Mouse (Mus musculus) cerebellum, postnatal 25 days (tissue): ENCODE results near the gene Timeless.
"Not testable (repeated sequence)": the region's sequence is repeated elsewhere in the genome, so short reads cannot be mapped to it uniquely, and the experiment has no call there.

ENCODE experiments used
- DNase-seq, 2 experiments: peaks; one replicate each; pipeline ENCODE4 v3.0.0; 2021; ENCODE audit warnings: mixed read lengths in 2 of 2

The Timeless gene

DNA sequence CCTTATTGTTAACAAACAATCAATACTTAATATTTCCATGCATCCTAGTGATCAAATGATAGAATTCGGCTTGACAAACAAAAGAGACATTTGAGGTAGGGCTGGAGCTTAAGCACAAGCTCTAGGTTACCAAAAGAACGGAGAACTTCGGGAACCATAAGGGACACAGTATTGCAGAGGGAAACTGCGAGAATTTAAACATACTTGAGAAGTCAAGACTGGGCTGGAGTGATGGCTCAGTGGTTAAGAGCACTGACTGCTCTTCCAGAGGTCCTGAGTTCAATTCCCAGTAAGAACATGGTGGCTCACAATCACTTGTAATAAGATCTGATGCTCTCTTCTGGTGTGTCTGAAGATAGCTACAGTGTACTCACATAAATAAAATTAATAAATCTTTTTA, 17.8 kb upstream of the Timeless start:
- not testable (repeated sequence) for DNase-seq

DNA sequence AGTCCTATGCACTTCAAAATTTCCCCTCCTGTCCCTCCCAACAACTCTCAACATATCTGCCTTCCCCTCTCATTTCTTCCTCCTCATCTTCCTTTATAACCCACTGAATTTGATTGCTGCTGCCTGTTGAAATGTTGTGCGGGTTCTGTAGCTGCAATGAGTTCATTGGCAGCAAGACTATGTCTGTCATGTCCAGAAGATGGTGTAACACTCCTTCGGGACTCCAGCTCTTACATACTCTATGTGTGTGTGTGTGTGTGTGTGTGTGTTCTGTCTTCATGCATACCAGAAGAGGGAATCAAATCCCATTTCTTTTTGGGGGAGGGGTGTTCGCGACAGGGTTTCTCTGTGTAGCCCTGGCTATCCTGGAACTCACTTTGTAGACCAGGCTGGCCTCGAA, 16.9 kb upstream of the Timeless start:
- DNase-seq: no peak

DNA sequence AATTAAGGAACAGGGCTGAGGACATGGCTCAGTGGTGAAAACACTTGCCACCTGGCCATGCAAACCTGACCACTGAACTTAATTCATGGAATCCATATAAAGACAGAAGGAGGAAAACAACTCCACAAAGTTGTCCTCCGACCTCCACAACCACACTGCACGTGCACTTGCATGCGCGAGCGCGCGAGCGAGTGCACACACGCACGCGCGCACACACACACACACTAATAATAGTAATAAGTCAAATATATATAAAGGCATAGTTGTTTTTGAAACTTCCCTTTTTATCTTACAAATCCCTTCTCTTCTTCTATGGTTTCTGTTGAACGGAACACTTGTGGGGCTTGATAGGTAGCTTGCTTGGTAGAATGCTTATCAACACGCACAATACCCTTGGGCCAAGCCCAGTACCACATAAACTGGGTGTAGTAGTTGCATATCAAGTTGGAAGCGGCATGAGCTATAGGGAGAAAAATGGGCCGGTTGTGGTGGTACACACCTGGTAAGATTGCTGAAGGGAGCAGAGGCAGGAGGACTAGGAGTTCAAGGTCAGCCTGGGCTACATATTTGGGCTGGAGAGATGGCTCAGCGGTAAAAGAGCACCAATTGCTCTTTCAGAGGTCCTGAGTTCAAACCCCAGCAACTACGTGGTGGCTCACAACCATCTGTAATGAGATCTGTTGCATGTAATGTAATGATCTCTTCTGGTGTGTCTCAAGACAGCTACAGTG, 13.3 kb upstream of the Timeless start:
- no peak for DNase-seq

DNA sequence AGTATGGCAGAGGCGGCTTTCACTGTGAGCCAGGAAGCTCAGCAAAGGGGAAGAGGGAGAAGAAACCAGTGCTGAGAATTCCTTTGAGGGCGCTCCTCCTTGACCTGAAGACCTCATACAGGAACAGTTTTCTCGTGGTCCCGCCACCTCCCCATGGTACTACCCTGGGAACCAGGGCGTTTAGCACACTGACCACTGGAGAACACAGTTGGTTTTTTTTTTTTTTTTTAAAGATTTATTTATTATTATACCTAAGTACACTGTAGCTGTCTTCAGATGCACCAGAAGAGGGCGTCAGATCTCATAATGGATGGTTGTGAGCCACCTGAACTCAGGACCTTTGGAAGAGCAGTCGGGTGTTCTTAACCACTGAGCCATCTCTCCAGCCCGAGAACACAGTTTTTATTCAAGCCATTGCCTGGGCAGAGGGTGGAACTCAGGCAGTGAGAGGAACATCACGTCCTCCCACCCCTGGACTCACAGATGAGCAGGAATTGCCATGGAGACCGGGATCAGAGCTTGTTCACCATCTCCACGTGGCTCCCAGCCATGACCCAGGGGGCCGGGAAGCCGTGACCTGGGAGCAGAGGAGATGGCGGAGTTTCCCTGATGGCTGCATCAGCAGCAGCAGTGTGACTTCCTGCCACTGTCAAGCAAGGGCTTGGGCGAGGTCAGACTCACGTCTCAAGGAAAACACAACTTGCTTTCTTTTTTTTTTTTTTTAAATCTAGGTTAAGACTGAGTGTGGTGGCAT, 10.2 kb upstream of the Timeless start:
- no peak for DNase-seq

DNA sequence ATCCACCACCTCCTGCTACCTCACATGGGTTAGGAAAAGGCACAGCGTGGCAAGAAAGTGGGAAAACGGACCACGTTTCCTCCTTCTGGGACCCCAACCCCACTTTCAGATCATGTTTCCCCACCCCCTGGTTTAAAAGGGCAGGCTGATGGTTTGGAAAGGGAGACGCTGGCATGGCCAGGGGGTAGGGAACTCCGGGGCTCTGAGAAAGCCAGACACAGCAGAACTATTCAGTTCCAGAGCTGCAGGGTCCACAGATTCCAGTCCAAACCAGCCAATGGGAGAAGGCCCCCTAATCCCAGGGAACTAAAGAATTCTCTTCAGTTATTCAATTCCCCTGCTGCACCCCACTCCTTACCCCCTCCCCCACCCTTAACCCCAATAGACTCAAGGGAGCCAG, 6.8 kb upstream of the Timeless start:
- no peak for DNase-seq

DNA sequence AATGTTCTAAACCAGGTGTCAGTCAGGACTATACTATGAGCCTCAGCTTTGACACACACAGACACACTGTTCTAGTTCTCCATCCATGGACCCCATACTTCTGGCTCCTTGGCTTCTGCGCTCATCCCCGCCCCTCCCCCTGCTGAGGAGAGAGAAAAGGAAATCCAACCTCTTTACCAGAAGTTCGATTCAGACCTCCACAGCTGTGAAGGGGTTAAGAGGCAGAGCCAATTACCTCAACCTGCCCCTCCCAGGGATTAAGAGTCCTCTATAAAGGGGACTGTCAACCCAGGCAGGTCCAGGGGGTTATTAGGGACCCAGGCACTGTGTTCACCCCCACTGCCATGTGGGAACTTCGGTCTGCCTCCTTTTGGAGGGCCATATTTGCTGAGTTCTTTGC, 6.3 kb upstream of the Timeless start, which contains the start of gene Mip:
TSS of gene Mip (plus strand) at position 301 of the 400 bp plus-strand sequence.
- DNase-seq: no peak

DNA sequence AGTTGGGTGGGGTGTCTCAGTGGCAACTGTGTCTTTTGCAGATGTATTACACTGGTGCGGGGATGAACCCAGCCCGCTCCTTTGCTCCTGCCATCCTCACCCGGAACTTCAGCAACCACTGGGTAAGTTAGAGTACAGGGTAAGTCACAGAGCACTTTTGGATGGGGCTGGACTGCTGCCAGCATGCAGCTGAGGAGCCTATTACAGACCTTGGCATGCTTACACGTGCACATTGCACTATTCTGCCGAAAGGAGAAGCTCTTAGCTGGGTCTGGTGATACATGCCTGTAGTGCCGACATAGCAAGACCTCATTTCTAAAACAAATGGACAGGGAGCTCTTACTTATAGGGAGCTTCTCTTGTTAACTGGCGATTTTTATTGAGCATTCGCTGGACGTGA, 4.3 kb upstream of the Timeless start:
- DNase-seq: no peak

DNA sequence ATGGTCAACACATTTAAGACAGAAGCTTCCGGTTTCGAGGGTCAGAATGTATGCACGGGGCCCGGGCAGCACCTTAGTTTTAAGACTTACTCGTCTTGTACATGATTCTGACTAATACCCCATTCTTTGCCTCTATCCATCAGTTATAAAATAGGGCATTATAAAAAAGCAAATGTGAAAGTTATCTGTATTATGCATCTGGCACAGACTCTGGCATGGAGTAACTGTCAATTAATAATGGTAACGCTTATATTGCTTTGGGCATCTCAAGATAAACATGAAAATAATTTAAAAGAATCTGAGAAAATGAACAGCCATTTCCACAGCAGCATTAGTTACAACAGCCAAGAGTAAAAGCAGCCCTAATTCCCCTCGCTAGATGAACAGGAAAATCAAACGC, 3.9 kb upstream of the Timeless start:
- DNase-seq: no peak

DNA sequence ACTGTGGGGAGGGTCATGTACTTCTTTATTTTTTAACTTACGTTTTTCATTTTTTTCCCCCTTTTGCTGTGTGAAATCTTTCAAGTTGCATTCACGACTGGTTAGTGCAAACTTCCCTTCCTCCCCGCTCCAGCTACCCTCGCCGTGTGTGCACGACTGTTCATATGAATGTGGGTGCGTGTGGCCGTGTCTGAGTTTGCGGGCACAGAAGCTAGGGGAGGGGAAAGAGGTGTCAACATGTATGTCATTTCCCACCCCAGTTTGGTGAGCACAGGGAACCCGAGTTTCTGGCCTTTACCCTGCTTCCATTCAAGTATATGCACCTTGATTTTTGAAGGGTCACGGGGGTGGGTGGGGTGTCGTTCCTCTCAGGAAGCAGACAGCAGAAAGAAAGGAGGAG, 1.3 kb upstream of the Timeless start:
- DNase-seq: no peak

DNA sequence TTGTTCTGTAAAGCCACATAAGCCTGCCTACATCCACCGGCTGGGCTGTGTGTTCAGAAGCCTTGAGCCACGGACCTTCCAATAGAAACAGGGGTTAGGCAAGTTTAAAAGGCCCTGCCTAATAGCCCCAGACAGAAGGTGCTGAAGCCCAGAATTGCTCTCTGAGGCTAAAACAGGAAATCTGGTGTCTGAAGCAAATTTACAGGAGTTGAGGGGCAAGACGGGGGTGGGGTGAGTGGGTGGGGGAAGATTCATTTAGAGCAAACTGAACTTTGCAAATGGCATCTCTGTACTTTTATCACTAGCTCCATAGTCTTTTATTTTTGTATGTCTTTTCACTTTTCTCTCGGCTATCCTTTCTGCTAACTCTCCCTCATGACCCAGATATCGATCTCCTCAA, 719 bp upstream of the Timeless start:
- no peak for DNase-seq

DNA sequence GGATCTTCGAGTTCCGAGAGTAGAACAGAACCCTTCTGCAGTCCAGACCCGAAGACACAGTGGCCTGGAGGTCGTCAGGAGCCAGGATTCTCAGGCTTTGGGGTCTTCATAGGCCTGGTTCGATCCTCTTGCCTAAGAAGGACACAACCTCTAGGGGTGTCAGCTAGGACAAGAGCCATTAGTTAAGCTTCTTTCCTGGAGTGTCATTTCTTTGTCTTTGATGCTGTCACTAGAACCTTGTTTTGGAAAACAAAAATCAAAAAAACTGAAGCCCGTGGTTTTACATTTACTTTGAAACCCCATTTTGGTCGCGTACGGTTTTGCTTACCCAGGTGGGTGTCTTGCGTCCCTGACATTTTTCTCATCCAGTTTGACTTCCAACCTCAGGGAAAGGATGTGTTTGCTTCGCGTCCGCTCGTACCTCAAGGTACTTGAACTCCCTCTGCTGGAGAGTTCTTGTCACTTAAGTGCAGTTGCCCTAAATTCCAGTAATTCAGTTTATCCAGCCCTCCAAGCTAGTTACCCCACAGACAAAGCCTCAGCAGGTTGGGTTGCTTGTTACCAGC, 638 bp downstream of the Timeless start:
- peak; percentile 58 to 72 for DNase-seq

DNA sequence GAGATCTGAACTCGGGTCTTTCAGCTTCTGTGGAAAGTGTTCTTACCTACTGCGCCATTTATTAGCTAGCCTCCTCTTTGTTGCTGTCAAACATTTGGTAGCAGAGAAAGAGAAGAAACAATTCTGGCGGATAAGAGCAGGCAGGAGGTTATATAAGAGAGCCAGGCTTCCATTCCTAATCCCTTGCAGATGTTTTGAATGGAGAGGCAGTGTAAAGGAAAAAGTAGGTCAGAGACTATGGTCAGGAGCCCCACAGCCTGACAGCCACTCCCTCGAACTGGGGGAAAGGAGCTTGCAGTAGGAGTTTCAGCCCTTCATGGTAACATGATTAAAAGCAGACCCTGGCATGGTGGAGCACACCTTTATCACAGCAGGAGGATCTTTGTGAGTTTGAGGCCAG, 4.5 kb downstream of the Timeless start:
- no peak for DNase-seq

DNA sequence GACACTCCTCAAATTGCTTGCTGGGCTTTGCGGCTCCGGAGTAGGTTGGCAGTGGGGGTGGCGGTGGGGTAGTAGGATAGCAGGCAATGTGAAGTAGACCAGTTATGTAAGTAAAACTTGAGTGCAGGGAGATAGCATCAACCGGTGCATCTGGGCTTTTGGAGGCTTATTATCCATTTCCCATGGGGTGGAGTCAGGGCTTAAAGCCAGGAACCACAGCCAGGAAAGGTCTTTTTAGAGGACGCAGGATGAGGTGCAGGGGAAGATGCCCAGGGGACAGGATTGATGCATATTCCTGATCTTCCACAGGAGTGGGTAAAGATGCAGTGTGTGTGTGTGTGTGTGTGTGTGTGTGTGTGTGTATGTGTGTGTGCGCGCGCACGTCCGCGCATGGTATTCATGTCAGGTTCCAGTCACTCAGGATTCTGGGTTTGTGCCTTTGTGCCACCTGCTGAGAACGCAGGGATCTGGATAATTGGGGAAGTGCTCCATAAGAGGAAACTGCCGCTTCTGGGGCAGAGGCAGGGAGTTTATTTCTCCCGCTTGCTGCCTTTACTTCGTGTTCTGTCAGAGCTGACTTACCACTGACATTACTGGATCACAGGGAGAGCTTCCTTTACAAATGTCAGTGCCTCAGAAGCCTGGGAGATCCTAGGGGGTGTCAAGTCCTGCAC, 6.1 kb downstream of the Timeless start:
- DNase-seq: peak; percentile 23 to 35

DNA sequence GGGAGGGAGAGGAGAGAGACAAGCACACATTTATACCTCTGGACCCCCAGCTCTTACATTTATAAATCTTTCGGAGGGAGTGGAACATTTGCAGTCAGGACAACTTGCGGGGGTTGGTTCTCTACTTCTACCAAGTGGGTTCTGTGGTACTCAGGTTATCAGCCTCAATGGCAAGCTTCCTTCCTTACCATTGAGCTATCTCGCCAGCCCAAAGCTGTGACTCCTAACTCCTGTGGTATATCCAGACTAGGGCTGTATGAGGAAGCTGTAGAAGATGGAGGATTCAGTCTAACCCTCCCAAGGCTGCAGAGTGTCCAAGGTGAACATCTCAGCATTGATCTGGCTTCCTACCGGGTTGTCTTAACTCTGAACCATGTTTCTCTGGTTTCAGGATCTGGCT, 7.3 kb downstream of the Timeless start:
- no peak for DNase-seq

DNA sequence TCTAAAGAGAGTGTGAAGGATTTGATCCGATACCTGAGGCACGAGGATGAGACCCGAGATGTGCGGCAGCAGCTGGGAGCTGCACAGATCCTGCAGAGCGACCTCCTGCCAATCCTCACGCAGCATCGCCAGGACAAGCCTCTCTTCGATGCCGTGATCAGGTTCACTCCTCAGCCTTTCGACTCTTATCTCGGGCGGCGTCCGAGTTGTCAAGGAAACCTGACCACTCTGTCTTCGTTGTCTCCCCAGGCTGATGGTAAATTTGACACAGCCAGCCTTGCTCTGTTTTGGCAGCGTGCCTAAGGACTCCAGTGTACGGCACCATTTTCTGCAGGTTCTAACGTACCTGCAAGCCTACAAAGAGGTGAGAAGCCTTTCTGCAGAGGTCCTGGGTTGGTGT, 8.3 kb downstream of the Timeless start:
- no peak for DNase-seq

DNA sequence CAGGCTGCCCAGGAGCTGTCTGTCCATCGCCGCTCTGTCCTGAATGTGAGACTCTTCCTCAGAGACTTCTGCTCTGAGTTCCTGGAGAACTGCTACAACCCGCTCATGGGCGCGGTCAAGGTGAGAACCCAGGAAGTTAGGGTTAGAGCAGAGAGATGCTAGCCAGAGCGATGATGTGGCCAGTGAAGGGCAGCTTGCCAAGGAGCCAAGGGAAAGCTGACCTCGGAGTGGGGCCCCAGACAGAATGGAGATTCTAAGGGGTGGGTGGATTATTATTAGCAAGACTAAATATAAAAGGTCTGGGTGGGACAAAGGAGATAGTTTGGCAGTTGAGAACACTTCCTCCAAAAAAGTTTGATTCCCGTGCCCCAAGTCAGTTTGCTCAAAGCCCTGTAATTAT, 11.4 kb downstream of the Timeless start:
- no peak for DNase-seq

DNA sequence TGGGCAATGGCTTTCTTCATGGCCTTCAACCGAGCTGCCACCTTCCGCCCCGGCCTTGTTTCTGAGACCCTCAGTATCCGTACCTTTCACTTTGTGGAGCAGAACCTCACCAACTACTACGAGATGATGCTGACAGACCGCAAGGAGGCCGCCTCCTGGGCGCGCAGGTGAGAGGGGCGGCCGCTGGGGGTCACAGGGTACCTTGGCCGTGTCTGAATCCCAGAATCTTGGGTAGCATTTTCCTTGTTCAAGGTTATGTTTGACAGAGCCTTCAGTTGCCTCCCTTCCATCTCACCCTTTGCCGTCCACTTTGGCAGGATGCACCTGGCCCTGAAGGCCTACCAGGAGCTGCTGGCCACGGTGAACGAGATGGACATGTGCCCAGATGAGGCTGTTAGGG, 12.3 kb downstream of the Timeless start:
- DNase-seq: no peak

DNA sequence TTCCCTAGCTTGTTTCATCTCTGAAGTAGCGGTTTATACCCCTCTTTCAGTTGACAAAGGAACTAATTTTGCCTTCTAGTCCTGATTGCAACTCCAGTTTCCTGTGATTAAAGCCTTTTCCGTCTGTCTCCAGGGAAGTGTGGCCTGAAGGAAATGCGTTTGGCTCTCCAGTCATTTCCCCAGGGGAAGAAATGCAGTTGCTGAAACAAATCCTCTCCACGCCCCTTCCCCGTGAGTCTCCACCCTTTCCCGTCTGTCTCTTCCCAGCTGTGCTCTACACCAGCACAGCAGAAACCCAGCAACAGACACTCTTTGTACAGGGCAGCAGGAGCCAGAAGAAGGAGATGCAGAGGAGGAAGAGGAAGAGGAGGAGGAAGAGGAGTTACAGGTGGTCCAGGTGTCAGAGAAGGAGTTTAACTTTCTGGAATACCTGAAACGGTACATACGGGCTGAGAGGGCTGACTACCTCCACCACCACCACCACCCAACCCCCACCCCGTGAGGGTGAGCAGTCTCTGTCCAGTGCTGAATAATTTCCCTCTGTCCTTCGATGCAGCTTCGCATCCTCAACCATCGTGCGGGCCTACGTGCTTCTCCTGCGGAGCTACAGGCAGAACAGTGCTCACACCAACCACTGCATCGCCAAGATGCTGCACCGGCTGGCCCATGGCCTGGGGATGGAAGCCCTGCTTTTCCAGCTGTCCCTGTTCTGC, 15.3 kb downstream of the Timeless start:
- no peak for DNase-seq

DNA sequence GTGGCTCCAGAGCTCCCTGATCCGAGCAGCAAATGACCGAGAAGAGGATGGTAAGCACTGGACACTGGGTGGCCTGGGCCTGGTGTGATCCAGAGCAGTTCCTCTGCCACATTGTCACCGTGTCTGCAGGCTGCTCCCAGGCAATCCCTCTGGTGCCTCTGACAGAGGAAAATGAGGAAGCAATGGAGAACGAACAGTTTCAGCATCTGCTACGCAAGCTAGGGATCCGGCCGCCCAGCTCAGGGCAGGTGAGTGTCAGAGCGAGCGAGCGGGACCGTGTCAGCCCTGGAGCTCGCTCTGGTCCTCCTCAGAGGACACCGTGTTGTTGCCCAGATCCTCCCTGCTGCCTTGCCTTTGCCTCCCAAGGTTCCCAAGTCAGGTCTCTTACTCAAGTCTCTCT, 18.7 kb downstream of the Timeless start:
- DNase-seq: no peak

DNA sequence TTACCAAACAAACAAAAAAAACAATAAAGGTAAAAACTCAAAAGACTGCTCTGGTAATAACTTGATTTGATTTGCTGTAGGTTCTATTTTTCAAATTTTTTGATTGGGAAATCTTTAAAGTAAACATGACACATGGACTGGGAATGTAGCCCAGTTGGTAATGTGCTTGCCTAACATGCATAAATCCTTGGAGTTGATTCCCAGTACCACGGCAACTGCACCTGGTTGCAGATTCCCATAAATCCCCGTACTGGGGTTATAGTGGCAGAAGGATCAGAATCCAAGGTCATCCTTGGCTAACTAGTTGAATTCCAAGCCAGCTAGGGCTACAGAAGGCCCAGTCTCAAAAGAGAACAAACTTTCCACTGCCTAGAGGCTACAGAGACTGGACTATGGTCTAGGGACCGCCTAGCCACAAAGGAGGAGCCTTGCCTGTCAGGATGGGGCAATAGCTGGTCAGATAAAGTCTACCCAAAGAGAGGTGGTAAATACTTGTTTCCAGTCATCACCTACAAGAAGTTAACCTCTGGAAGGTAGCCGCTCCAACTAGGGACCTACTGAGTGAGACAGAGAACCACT, 21.9 kb downstream of the Timeless start, which contains the start of gene Apon:
TSS of gene Apon (plus strand) at position 420 of the 579 bp plus-strand sequence.
- no peak for DNase-seq

DNA sequence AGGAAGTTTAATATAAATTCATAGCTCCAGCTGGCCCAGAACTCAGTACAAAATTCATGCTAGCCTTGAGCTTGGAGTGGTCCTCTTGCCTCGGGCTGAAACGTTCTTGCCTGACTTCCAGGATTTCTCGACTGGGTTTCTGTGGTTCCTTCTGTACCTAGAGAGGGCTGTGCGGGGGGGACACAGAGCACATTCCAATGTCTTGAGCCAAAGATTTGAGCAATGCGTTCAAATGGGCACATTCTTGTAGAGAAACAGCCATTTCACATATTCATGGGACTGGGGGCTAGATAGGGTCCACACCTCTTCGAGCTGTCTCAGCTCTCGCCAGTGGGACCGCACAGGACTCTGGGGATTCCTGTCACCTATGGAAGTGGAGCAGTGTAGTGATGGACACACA, 24.1 kb downstream of the Timeless start:
- DNase-seq: no peak

DNA sequence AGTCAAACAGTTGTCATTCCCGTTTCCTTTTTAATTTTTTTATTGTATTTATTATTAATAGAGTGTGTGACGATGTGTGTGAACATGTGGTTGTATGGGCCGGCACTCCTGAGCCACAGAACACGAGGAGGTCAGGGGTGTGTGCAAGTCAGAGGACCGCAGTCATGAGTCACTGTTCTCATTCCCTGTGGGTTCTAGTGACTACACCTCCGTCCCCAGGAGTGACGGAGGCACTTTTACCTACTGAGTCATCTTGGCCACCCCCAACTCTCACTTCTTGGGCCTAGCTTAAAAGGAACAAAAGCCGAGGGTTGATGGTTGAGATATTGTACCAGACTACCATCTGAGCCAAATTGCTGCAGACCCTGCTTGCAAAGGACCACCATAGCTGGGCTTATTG, 24.5 kb downstream of the Timeless start:
- DNase-seq: no peak
